Mouse (Mus musculus) testis, adult 2 months (tissue): ENCODE data around the gene Dmwd.

Experiments used
- CTCF ChIP-seq: fragments of 200-500 bp; IDR thresholded peaks from 2 replicates; pipeline ENCODE4 v1.5.1; 2012; ENCODE audit warnings: low read depth, mild to moderate bottlenecking, inconsistent platforms, low read length, moderate library complexity; ENCODE audit not compliant: control insufficient read depth, insufficient read depth, insufficient replicate concordance
- POLR2A ChIP-seq: fragments of 200-500 bp; IDR thresholded peaks from 2 replicates; pipeline ENCODE4 v1.6.1; 2012; ENCODE audit warnings: low read depth, mild to moderate bottlenecking, inconsistent platforms, low read length, moderate library complexity; ENCODE audit not compliant: control insufficient read depth

GRCm38 (mm10) chr7:19097217-19097616 is 21.2 kb downstream of the Dmwd start:
- TF ChIP-seq POLR2A = no peak
- TF ChIP-seq CTCF = no peak
